15 mouse cellular contexts compared by ENCODE assay signal in genomic region chr17:93362926-93363325, GRCm38 (mm10).
"Had no signal": no experiment of that assay in that cellular context is flagged by ENCODE, and none has a peak within 500 bp of the region (broad histone marks: within the 10 kb centered on the region; RNA-seq: fewer than 3 reads in every experiment).

No protein-coding gene starts in this region.

- H3K27ac ChIP-seq: kidney, postnatal 0 days; limb, embryonic 10.5 days; liver, embryonic 15.5 days; midbrain, embryonic 13.5 days; neural tube, embryonic 15.5 days had no signal

- H3K9me3 ChIP-seq: limb, embryonic 10.5 days; liver, embryonic 15.5 days; midbrain, embryonic 13.5 days; neural tube, embryonic 15.5 days had no signal

- H3K4me2 ChIP-seq: liver, embryonic 11.5 days; liver, embryonic 15.5 days; midbrain, embryonic 13.5 days; neural tube, embryonic 15.5 days had no signal

- H3K36me3 ChIP-seq: limb, embryonic 10.5 days; liver, embryonic 15.5 days; midbrain, embryonic 13.5 days; neural tube, embryonic 15.5 days had no signal

- H3K9ac ChIP-seq: liver, embryonic 15.5 days; midbrain, embryonic 13.5 days; neural tube, embryonic 15.5 days had no signal

- H3K27me3 ChIP-seq: liver, embryonic 15.5 days; midbrain, embryonic 13.5 days; neural tube, embryonic 15.5 days had no signal

- DNase-seq: kidney, adult 9 months; kidney, postnatal 4 days; lung, adult 2 months; lung, postnatal 36 days; right cerebral cortex, adult 18-20 months; right cerebral cortex, postnatal 25 days; thymus, postnatal 4 days had no signal

- ATAC-seq: lung, postnatal 0 days; midbrain, embryonic 13.5 days had no signal

- H3K4me3 ChIP-seq: limb, embryonic 10.5 days; liver, embryonic 15.5 days; midbrain, embryonic 13.5 days; myocyte; neural tube, embryonic 15.5 days had no signal

- H3K4me1 ChIP-seq: limb, embryonic 10.5 days; liver, embryonic 15.5 days; midbrain, embryonic 13.5 days; neural tube, embryonic 15.5 days had no signal
